Mouse (Mus musculus) MEL (cell line): Measurements from ENCODE around the gene Wdr26.

Source experiments
- BHLHE40 ChIP-seq: IDR thresholded peaks from 2 replicates; pipeline ENCODE4 v1.6.1; 2012; ENCODE audit warnings: low read depth, mild to moderate bottlenecking, inconsistent platforms, low read length, improper control_type of control experiment, borderline replicate concordance
- CTCF ChIP-seq, 3 experiments: IDR thresholded peaks in 2 of 3; conservative IDR thresholded peaks in 1 of 3; 2 replicates each; pipeline ENCODE4 v1.5.1; 2011 to 2012; ENCODE audit warnings: low read length in 3 of 3, low read depth in 2 of 3, mild to moderate bottlenecking in 2 of 3, improper control_type of control experiment in 1 of 3, inconsistent platforms in 1 of 3, mixed read lengths in 1 of 3, moderate library complexity in 1 of 3; ENCODE audit not compliant: control insufficient read depth in 1 of 3, insufficient read depth in 1 of 3, poor library complexity in 1 of 3, severe bottlenecking in 1 of 3
- E2F4 ChIP-seq: IDR thresholded peaks from 2 replicates; pipeline ENCODE4 v1.6.1; 2011; ENCODE audit warnings: low read depth, low read length, improper control_type of control experiment, borderline replicate concordance
- HCFC1 ChIP-seq: IDR thresholded peaks from 2 replicates; pipeline ENCODE4 v1.6.1; 2012; ENCODE audit warnings: low read depth, mild to moderate bottlenecking, inconsistent platforms, low read length, improper control_type of control experiment, moderate library complexity
- MYC ChIP-seq: IDR thresholded peaks from 2 replicates; pipeline ENCODE4 v1.6.1; 2011; ENCODE audit warnings: low read depth, mild to moderate bottlenecking, low read length, improper control_type of control experiment, moderate library complexity
- POLR2A ChIP-seq, 2 experiments: IDR thresholded peaks; 2 replicates each; pipeline ENCODE4 v1.6.1; 2011 to 2012; ENCODE audit warnings: low read length in 2 of 2, mild to moderate bottlenecking in 2 of 2, control low read depth in 1 of 2, improper control_type of control experiment in 1 of 2, low read depth in 1 of 2, moderate library complexity in 1 of 2; ENCODE audit not compliant: control insufficient read depth in 1 of 2, insufficient read depth in 1 of 2, poor library complexity in 1 of 2
- RCOR1 ChIP-seq: IDR thresholded peaks from 2 replicates; pipeline ENCODE4 v1.6.1; 2012; ENCODE audit warnings: low read depth, mild to moderate bottlenecking, inconsistent platforms, low read length, improper control_type of control experiment
- USF1 ChIP-seq: IDR thresholded peaks from 2 replicates; pipeline ENCODE4 v1.6.1; 2014; ENCODE audit warnings: low read depth, mild to moderate bottlenecking, inconsistent platforms, low read length, improper control_type of control experiment, moderate library complexity
- ZC3H11A ChIP-seq: IDR thresholded peaks from 2 replicates; pipeline ENCODE4 v1.6.1; 2012; ENCODE audit warnings: low read depth, mild to moderate bottlenecking, inconsistent platforms, low read length, improper control_type of control experiment
- ZKSCAN1 ChIP-seq: IDR thresholded peaks from 2 replicates; pipeline ENCODE4 v1.6.1; 2012; ENCODE audit warnings: low read depth, mild to moderate bottlenecking, inconsistent platforms, low read length, improper control_type of control experiment, moderate library complexity

- TF ChIP-seq POLR2A (IDR thresholded peaks at IDR 0.05; ENCODE audit: control insufficient read depth in 1 of 2, insufficient read depth in 1 of 2, low read depth in 1 of 2, low read length in 2 of 2, poor library complexity in 1 of 2) (no peak), MYC (no peak), RCOR1 (no peak), ZC3H11A (no peak), USF1 (no peak), CTCF (IDR thresholded peaks at IDR 0.05 in 2 of 3, conservative IDR thresholded peaks at IDR 0.05 in 1 of 3; ENCODE audit: control insufficient read depth in 1 of 3, insufficient read depth in 1 of 3, low read depth in 2 of 3, low read length in 3 of 3, poor library complexity in 1 of 3, severe bottlenecking in 1 of 3) (no peak), BHLHE40 (no peak), E2F4 (no peak), ZKSCAN1 (no peak), HCFC1 (no peak)
Observed at GRCm38 (mm10) chr1:181131915-181132314, 79.9 kb downstream of the Wdr26 start.
